Comparison of ENCODE assay signal across 14 mouse cellular contexts in genomic region chr7:40677601-40678000, GRCm38 (mm10).
DNase-seq lines count a peak whose midpoint lies in the region; ATAC-seq lines count a peak whose summit lies in the region.
"Had no signal": no experiment of that assay in that cellular context is flagged by ENCODE, and none has a peak within 500 bp of the region (broad histone marks: within the 10 kb centered on the region; RNA-seq: fewer than 3 reads in every experiment).

No protein-coding gene starts in this region.

- H3K36me3 ChIP-seq in heart, embryonic 11.5 days (ENCODE audit: control insufficient read depth, insufficient read depth, low read length), result no peaks in the 10 kb centered on the region
- no peaks in the 10 kb centered on the region for H3K36me3 ChIP-seq in intestine, embryonic 15.5 days
- H3K36me3 ChIP-seq in forebrain, embryonic 11.5 days (ENCODE audit: control insufficient read depth, insufficient read depth, low read length), result no peaks in the 10 kb centered on the region
- H3K36me3 ChIP-seq: liver, embryonic 15.5 days; neural tube, embryonic 13.5 days had no signal

- WGBS in heart, embryonic 11.5 days (ENCODE audit: insufficient replicate concordance), result 44% methylated on average over 2 of the region's 2 CpGs
- WGBS in intestine, embryonic 15.5 days, result 58% methylated on average over 2 of the region's 2 CpGs
- 64% methylated on average over 2 of the region's 2 CpGs for WGBS in forebrain, embryonic 11.5 days

- no peaks in the 10 kb centered on the region for H3K4me1 ChIP-seq in heart, embryonic 11.5 days (ENCODE audit: control insufficient read depth, insufficient read depth, low read length)
- H3K4me1 ChIP-seq in intestine, embryonic 15.5 days (replicated peaks), result no peaks in the 10 kb centered on the region
- H3K4me1 ChIP-seq in forebrain, embryonic 11.5 days (replicated peaks; ENCODE audit: control insufficient read depth, insufficient read depth, low read length), result no peaks in the 10 kb centered on the region
- H3K4me1 ChIP-seq: liver, embryonic 15.5 days had no signal

- H3K4me2 ChIP-seq in heart, embryonic 11.5 days, result no peak overlapping the region
- H3K4me2 ChIP-seq in intestine, embryonic 15.5 days (replicated peaks), result no peak overlapping the region
- no peak overlapping the region for H3K4me2 ChIP-seq in forebrain, embryonic 11.5 days (ENCODE audit: low read depth, low read length, severe bottlenecking)
- H3K4me2 ChIP-seq: liver, embryonic 15.5 days; neural tube, embryonic 13.5 days had no signal

- H3K4me3 ChIP-seq in heart, embryonic 11.5 days (ENCODE audit: low read depth, low read length), result no peak overlapping the region
- H3K4me3 ChIP-seq in intestine, embryonic 15.5 days (replicated peaks), result no peak overlapping the region
- no peak overlapping the region for H3K4me3 ChIP-seq in forebrain, embryonic 11.5 days (ENCODE audit: low read depth, low read length)
- H3K4me3 ChIP-seq: heart, adult 2 months; liver, embryonic 15.5 days; neural tube, embryonic 13.5 days had no signal

- DNase-seq in heart, adult 8-10 months (ENCODE audit: low spot score), result peak; percentile 4
- peak; percentile 33 for DNase-seq in adrenal gland, postnatal 10 days
- DNase-seq in kidney, postnatal 36 days, result peak; percentile 76 to 79
- DNase-seq in forebrain, embryonic 11.5 days (ENCODE audit: low spot score), result no peak
- no peak for DNase-seq in layer of hippocampus, adult 8-10 months (ENCODE audit: low spot score in 2 of 2)
- no peak for DNase-seq in embryo, embryonic 11 days

- no peaks in the 10 kb centered on the region for H3K9me3 ChIP-seq in heart, embryonic 11.5 days (replicated peaks; ENCODE audit: control insufficient read depth, low read length)
- no peaks in the 10 kb centered on the region for H3K9me3 ChIP-seq in intestine, embryonic 15.5 days
- no peaks in the 10 kb centered on the region for H3K9me3 ChIP-seq in forebrain, embryonic 11.5 days (ENCODE audit: control insufficient read depth, low read length)
- H3K9me3 ChIP-seq: liver, embryonic 15.5 days; neural tube, embryonic 13.5 days had no signal

- H3K9ac ChIP-seq in heart, embryonic 11.5 days (ENCODE audit: low read depth, low read length), result no peak overlapping the region
- no peak overlapping the region for H3K9ac ChIP-seq in intestine, embryonic 15.5 days
- H3K9ac ChIP-seq in forebrain, embryonic 11.5 days (ENCODE audit: low read length), result no peak overlapping the region
- H3K9ac ChIP-seq: liver, embryonic 15.5 days; neural tube, embryonic 13.5 days had no signal

- no peak for ATAC-seq in heart, embryonic 11.5 days (replicated peaks; ENCODE audit: insufficient number of reproducible peaks, low FRiP score, low TSS enrichment)
- ATAC-seq in intestine, embryonic 15.5 days, result peak; percentile 95
- ATAC-seq in forebrain, embryonic 11.5 days (replicated peaks; ENCODE audit: low FRiP score), result no peak
- ATAC-seq: activated CD4-positive, CD25-positive, alpha-beta regulatory T cell, adult 4 months; forebrain, embryonic 16.5 days; midbrain, embryonic 16.5 days had no signal

- no peak overlapping the region for H3K27ac ChIP-seq in heart, embryonic 11.5 days (ENCODE audit: low read depth, low read length)
- 0 out of 2 replicates have a peak overlapping the region, but pooled peaks have one; percentile 17 for H3K27ac ChIP-seq in intestine, embryonic 15.5 days
- no peak overlapping the region for H3K27ac ChIP-seq in forebrain, embryonic 11.5 days (ENCODE audit: low read depth, low read length)
- H3K27ac ChIP-seq: heart, adult 2 months; liver, embryonic 15.5 days; neural tube, embryonic 13.5 days had no signal

- H3K27me3 ChIP-seq in heart, embryonic 11.5 days (ENCODE audit: control insufficient read depth, insufficient read depth, low read length), result no peaks in the 10 kb centered on the region
- H3K27me3 ChIP-seq in intestine, embryonic 15.5 days (replicated peaks), result no peaks in the 10 kb centered on the region
- H3K27me3 ChIP-seq in forebrain, embryonic 11.5 days (ENCODE audit: control insufficient read depth, insufficient read depth, low read length), result no peaks in the 10 kb centered on the region
- H3K27me3 ChIP-seq: liver, embryonic 15.5 days; neural tube, embryonic 13.5 days had no signal

Comparison
In these comparisons a context has a peak if more than half of its experiments do, and no peak if none do; other contexts are left out.
1. DNase-seq: peak in heart, adult 8-10 months (single experiment), adrenal gland, postnatal 10 days (single experiment) and kidney, postnatal 36 days (2 of 2); none in forebrain, embryonic 11.5 days (single experiment), layer of hippocampus, adult 8-10 months (0 of 2) and embryo, embryonic 11 days (single experiment).